Mouse (Mus musculus): ENCODE data around the gene Nsd1. TPM values are rescaled to one million over a fixed set of nuclear protein-coding genes. Genes with fewer than 3 reads are reported as not detected.
A peak's percentile ranks its signal among the peaks of the same experiment; 100 is the strongest.
"Not testable (repeated sequence)": the region's sequence is repeated elsewhere in the genome, so short reads cannot be mapped to it uniquely, and the experiment has no call there.

Gene Nsd1
- total RNA-seq, 2 experiments from 2014 or later: 76.4 to 82.4 TPM

GRCm38 (mm10) chr13:55189531-55190107, 20.0 kb upstream of the Nsd1 start:
- no peak for DNase-seq (ENCODE audit: low spot score in 2 of 2)

- peak; percentile 89 to 93 for DNase-seq (ENCODE audit: low spot score in 2 of 2)
These were observed 19.3 kb upstream of the Nsd1 start for GRCm38 (mm10) chr13:55190121-55190868.

- no peak for DNase-seq (ENCODE audit: low spot score in 2 of 2)
These were observed 18.0 kb upstream of the Nsd1 start for GRCm38 (mm10) chr13:55191535-55191934.

GRCm38 (mm10) chr13:55202758-55203157, 6.8 kb upstream of the Nsd1 start:
- DNase-seq (ENCODE audit: low spot score in 2 of 2): not testable (repeated sequence)

- DNase-seq (ENCODE audit: low spot score in 2 of 2): no peak
These were observed 5.8 kb upstream of the Nsd1 start for GRCm38 (mm10) chr13:55203740-55204139.

GRCm38 (mm10) chr13:55204667-55205389, 4.8 kb upstream of the Nsd1 start:
- DNase-seq (ENCODE audit: low spot score in 2 of 2): no peak

- DNase-seq (ENCODE audit: low spot score in 2 of 2): no peak
These were observed 4.0 kb upstream of the Nsd1 start for GRCm38 (mm10) chr13:55205448-55206205.

GRCm38 (mm10) chr13:55208837-55209648, 539 bp upstream of the Nsd1 start:
- no peak for DNase-seq (ENCODE audit: low spot score in 2 of 2)

- peak; percentile 44 to 51 for DNase-seq (ENCODE audit: low spot score in 2 of 2)
These were observed 800 bp downstream of the Nsd1 start for GRCm38 (mm10) chr13:55210193-55210970.

- DNase-seq (ENCODE audit: low spot score in 2 of 2): peak in 1 of 2 experiments; percentile 74
These were observed 1.3 kb downstream of the Nsd1 start for GRCm38 (mm10) chr13:55210971-55211220.

GRCm38 (mm10) chr13:55211221-55212010, 1.8 kb downstream of the Nsd1 start:
- peak; percentile 81 to 87 for DNase-seq (ENCODE audit: low spot score in 2 of 2)

- DNase-seq (ENCODE audit: low spot score in 2 of 2): peak; percentile 57 to 60
These were observed 2.4 kb downstream of the Nsd1 start for GRCm38 (mm10) chr13:55212011-55212360.

- peak; percentile 60 to 75 for DNase-seq (ENCODE audit: low spot score in 2 of 2)
These were observed 3.0 kb downstream of the Nsd1 start for GRCm38 (mm10) chr13:55212361-55213137.

- no peak for DNase-seq (ENCODE audit: low spot score in 2 of 2)
These were observed 3.7 kb downstream of the Nsd1 start for GRCm38 (mm10) chr13:55213138-55213806.

- no peak for DNase-seq (ENCODE audit: low spot score in 2 of 2)
These were observed 14.8 kb downstream of the Nsd1 start for GRCm38 (mm10) chr13:55224364-55224763.

GRCm38 (mm10) chr13:55230701-55231100, 21.1 kb downstream of the Nsd1 start:
- DNase-seq (ENCODE audit: low spot score in 2 of 2): no peak

GRCm38 (mm10) chr13:55243205-55243604, 33.6 kb downstream of the Nsd1 start:
- no peak for DNase-seq (ENCODE audit: low spot score in 2 of 2)

Measured in adrenal gland, adult 18-20 months (tissue).